Mouse (Mus musculus): Measurements from ENCODE around the gene Bdkrb2. TPM values are rescaled to one million over a fixed set of nuclear protein-coding genes. Genes with fewer than 3 reads are reported as not detected.

Gene Bdkrb2
- total and polyA plus RNA-seq, 3 experiments, result 6.4 to 12.4 (median 12.3) TPM

- DNase-seq, result no peak
Observed at GRCm38 (mm10) chr12:105546538-105546937, 16.5 kb upstream of the Bdkrb2 start.

GRCm38 (mm10) chr12:105547151-105547550 lies 15.9 kb upstream of the Bdkrb2 start:
- DNase-seq, result no peak

GRCm38 (mm10) chr12:105548001-105548400 lies 15.0 kb upstream of the Bdkrb2 start:
- DNase-seq, result no peak

DNA sequence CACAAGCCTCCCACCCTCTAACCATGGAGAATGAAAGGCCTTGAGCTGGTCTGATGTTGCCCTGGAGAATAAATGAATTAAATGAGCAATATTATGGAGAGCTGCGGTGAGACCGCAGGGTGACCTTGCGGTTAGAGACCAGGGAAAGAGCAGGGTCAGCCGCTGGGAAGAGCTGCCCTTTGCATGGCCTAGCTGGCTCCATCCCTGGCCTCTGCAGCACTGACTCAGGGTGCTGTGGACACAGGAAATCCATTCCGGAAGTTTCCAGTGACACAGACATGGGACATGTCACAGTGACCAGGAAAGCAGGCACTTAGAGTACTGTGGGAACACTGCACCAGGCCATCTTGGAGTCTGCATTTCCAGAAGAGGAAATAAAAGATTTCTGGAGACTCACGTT lies 14.1 kb upstream of the Bdkrb2 start:
- DNase-seq, result peak; percentile 88

DNA sequence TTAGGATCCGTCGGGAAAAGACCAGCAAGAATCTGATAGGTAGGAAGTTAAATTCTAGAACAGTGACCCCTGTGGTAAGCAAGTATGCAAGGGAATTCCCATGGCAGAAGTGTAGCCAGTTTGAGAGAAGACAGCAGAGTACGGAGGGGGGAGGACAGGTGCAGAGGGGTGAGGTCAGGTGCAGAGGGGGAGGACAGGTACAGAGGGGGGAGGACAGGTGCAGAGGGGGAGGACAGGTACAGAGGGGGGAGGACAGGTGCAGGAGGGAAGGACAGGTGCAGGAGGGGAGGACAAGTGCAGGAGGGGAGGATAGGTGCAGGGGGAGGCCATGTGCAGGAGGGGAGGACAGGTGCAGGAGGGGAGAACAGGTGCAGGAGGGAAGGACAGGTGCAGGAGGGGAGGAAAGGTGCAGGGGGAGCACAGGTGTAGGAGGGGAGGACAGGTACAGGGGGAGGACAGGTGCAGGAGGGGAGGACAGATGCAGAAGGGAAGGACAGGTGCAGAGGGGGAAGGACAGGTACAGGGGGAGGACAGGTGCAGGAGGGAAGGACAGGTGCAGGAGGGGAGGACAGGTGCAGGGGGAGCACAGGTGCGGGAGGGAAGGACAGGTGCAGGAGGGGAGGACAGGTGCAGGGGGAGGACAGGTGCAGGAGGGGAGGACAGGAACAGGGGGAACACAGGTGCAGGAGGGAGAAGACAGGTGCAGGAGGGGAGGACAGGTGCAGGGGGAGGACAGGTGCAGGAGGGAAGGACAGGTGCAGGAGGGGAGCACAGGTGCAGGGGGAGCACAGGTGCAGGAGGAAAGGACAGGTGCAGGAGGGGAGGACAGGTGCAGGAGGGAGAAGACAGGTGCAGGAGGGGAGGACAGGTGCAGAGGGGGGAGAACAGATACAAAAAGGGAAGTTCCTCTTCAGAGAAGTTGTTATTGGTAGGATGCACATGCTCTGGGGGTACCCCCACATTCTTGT lies 12.9 kb upstream of the Bdkrb2 start:
- DNase-seq, result no peak

- DNase-seq, result peak; percentile 27
Observed at GRCm38 (mm10) chr12:105551551-105551989, 11.5 kb upstream of the Bdkrb2 start.

DNA sequence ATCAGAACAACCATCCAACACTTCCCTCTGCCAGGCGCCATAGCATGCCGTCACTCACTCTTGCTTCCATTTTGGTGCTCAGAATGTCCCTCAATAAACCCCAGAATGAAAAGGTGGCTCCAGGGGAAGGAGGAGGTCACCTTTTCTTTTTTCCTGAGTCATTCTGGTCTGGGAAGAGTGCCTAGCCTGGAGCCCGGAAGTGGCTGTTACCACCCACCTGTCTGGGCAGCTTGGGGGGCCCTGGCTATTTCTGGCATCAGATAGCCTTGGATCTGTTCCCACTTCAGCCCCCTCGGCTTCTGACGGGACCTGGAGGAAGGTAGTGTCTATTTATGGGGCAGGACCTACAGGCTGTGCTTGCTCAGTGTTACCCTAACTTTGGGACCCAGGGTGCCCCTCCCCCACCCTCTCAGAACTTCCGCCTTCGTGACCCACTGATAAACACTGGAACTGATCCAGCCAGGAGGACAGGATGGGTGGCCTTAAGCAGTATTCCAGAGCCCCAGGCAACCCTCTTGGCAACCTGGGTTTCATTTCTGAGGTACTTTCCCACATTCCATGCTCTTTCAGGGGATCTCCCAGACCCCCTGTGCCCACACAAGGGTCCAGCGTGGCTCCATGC lies 8.8 kb upstream of the Bdkrb2 start:
- DNase-seq, result peak; percentile 22

DNA sequence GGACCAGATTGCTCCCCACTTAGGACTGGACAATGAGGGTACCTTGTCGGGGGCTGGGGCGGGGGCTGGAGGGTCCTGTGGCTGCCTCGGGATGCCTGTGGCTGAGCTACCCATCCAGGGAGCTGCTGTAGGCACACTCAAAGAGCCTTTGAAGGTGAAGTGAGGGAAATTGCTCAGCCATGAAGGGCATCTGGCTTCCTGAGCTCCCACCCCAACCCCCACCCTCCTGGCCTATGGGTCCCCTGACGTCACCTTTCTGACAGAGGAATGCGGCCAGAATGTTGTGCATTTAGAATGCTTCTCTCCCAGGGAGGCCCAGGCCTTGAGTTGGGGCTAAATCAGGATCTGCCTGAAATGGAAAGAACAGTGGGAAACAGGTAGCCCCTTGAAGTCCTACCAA lies 7.9 kb upstream of the Bdkrb2 start:
- no peak for DNase-seq

DNA sequence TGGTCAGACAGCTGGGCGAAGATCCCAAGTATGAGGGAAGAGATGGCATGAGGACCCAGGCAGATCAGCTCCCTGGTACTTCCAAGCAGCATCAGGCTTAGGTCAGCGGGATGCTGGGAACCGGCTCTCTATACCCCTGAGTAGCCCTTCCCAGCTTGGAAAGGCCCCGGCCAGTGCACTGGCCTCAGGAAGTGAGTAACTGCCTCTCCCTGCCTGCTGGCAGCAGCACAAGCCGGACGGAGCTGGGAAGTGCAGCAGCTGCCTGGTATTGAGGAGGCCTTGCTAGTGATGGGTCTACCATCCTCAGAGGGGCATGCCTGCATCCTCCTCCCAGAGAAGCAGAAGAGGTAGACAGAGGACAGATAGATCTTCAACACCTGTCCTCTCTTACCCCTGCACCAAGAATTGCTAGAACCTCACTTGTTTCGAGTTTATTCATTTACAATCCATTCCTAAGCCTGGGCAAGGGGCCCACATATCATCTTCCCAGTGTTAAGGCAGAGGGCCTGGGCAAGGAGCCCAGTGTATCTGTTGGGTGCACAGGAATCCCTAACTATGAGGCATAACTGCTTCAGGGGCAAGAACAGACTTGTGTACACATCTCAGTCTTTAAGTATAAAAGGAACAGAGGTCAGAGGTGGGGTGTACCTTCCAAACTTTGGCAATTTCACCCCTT lies 5.6 kb upstream of the Bdkrb2 start:
- DNase-seq, result peak; percentile 39

- DNase-seq, result no peak
Observed at GRCm38 (mm10) chr12:105561007-105561534, 2.0 kb upstream of the Bdkrb2 start.

GRCm38 (mm10) chr12:105562056-105562820 lies 788 bp upstream of the Bdkrb2 start:
- peak; percentile 41 for DNase-seq

DNA sequence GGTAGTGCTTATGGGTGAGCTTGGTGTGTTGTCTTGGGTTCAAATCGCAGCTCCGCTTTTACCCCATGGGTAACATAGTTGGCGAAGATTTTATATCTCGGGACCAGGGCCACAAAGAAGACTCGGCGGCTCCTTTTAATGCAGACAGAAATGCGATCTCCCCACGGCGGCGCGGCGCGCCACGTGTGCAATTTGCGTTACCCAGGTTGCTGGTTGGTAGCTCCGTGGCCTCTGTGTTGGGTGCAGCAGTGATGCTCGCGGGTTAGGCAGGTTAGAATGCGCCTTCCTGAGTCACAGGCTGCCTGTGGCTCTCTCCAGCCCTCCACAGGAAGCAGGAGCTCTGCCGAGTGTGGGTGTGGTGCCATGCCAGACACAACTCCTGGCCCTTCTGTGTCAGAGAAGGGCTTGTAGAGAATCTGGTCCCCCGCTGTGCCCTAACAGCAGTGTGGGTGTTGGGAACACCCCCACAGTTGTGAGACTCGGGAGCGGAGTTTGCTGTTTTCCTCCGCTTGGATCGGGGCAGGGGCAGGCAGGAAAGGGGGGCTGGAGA lies 775 bp downstream of the Bdkrb2 start:
- no peak for DNase-seq

DNA sequence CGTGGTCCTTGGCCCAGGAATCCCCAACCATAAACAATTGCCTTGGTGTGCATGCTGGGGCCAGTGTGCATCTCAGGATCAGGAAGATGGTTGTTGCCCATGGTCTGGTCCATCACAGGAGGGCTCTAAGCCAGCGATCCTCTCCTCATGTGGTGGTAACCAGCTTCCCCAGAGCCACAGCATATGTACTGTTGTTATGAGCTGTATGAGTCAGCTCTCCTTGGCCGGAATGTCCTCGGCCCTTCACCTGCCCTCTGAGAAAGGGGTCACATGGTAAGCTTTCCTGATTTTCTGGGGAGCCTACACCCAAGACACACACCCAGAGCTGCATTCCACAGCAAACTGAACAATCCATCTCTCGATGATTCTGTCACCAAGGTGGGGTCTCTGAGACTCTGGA lies 2.2 kb downstream of the Bdkrb2 start:
- DNase-seq, result no peak

- DNase-seq, result no peak
Observed at GRCm38 (mm10) chr12:105571867-105572266, 8.8 kb downstream of the Bdkrb2 start.

DNA sequence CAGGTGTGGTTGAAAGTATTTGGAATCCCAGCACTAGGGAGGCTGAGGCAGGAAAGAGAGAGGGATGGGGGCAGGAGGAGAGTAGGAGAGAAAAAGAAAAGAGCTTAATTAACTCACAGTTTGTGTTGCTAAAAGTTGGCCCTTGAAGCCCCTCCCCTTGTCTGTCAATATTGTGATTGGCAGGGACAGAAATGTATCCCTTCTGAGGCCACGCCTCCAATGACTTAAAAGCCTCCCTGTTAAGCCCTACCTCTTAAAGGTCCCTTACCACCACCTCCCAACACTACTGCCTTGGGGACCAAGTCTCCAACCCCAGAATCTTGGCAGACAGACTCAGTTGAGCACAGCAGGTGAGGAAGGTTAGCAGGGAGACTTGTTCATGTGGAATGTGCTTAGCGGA lies 9.6 kb downstream of the Bdkrb2 start:
- no peak for DNase-seq

GRCm38 (mm10) chr12:105574356-105574755 lies 11.3 kb downstream of the Bdkrb2 start:
- no peak for DNase-seq

- no peak for DNase-seq
Observed at GRCm38 (mm10) chr12:105580490-105580889, 17.5 kb downstream of the Bdkrb2 start.

DNA sequence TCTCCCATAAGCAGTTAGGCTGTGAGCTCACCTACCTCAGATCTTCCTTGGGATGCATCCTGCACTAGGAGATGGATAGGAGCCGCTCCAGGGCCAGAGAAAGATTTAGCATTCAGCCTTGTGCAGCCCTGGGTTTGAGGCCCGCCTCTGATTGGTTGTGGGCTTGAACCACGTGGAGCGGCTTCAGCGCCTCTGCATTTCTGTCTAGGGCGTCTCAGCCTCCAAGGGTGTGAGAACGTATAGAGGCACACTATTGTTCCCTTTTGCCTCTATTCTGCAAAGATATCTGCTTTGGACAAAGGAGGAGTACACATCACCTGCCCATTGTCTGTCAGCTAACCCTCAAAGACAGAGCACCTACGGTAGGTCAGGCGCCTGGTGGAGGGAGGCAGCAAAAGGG lies 19.5 kb downstream of the Bdkrb2 start:
- DNase-seq, result no peak

GRCm38 (mm10) chr12:105583484-105583883 lies 20.5 kb downstream of the Bdkrb2 start:
- no peak for DNase-seq

DNA sequence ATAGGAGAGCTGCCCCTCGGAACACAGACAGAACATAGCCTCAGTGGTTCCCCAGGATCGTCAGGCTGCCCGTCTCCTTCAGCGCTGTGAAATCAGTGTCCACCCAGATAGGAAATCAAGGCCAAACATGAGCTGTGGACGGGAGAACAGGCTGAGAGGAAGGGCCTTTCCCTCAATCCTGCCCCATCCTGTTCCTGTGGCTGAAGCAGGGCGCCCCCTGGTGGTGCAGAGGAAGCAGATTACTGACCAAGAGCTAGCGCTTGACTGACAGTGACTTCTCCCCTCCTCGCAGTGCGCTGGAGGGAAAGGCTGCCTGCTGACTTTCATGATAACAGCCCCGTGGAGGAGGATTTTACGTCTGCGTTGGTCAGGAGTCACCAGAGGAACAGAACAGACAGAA lies 21.8 kb downstream of the Bdkrb2 start:
- peak; percentile 82 for DNase-seq

- DNase-seq, result peak; percentile 62
Observed at GRCm38 (mm10) chr12:105587526-105587925, 24.5 kb downstream of the Bdkrb2 start.

Measured in adrenal gland, adult 2 months (tissue).